Mouse (Mus musculus): ENCODE data around the gene Afap1l2.

DNA sequence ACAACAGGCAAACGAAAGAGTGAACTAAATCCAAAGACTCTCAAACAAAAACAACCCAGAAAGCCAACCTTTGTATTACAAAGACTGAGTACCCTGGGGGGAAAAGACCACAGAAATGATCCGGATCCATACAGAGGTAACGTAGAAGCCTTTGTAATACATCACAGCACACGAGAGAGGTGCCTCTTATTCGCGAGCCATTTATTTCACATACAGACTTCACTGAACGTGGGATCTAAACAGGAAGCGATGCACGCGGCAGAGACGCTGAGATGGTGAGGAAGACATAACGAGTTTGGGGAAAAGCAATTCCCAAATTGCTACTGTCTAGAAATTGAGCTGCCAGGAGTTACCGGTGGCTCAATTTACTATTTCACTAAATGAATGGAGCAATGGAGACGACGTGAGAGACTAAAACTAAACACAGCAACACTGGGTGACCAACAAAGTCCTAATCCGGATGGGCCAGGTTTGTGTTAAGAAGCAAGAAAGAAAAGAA lies 41.6 kb upstream of the Afap1l2 start:
- no peak for TF ChIP-seq HCFC1 (IDR thresholded peaks at IDR 0.05; ENCODE audit: borderline replicate concordance, insufficient read depth, low read length)
- no peak for TF ChIP-seq CHD2 (IDR thresholded peaks at IDR 0.05; ENCODE audit: low read depth, low read length)
- no peak for TF ChIP-seq ZNF384 (IDR thresholded peaks at IDR 0.05; ENCODE audit: low read depth, low read length)
- TF ChIP-seq ZC3H11A (IDR thresholded peaks at IDR 0.05; ENCODE audit: borderline replicate concordance, low read depth, low read length), result no peak
- no peak for TF ChIP-seq MAFK (IDR thresholded peaks at IDR 0.05; ENCODE audit: insufficient read depth, low read depth, low read length)
